Mouse (Mus musculus): ENCODE measurements around the gene Acsf2. TPM values are rescaled to one million over a fixed set of nuclear protein-coding genes. Genes with fewer than 3 reads are reported as not detected.

Acsf2 gene
- polyA plus RNA-seq, 1 experiment from 2014 or later = 4.3 TPM

- no peak overlapping the region for H3K27ac ChIP-seq (ENCODE audit: low read depth, low read length)
- H3K4me2 ChIP-seq = no peak overlapping the region
- ATAC-seq (replicated peaks; ENCODE audit: insufficient number of reproducible peaks, low FRiP score, low TSS enrichment) = no peak
- H3K27me3 ChIP-seq (ENCODE audit: control insufficient read depth, insufficient read depth, low read length) = no peaks in the 10 kb centered on the region
- WGBS (ENCODE audit: insufficient replicate concordance) = 67% methylated on average over 4 of the region's 4 CpGs
- no peak overlapping the region for H3K9ac ChIP-seq (ENCODE audit: low read depth, low read length)
- no peaks in the 10 kb centered on the region for H3K4me1 ChIP-seq (ENCODE audit: control insufficient read depth, insufficient read depth, low read length)
- no peaks in the 10 kb centered on the region for H3K36me3 ChIP-seq (ENCODE audit: control insufficient read depth, insufficient read depth, low read length)
- no peaks in the 10 kb centered on the region for H3K9me3 ChIP-seq (replicated peaks; ENCODE audit: control insufficient read depth, low read length)
- no peak overlapping the region for H3K4me3 ChIP-seq (ENCODE audit: low read depth, low read length)
Measured at GRCm38 (mm10) chr11:94610744-94611740, 9.4 kb upstream of the Acsf2 start.

GRCm38 (mm10) chr11:94602356-94602955 is 785 bp upstream of the Acsf2 start:
- Histone ChIP-seq H3K4me1 (ENCODE audit: control insufficient read depth, insufficient read depth, low read length) (peaks cover 9% of the 10 kb centered on the region; the same call in 1 of the 2 replicates), H3K9me3 (replicated peaks; ENCODE audit: control insufficient read depth, low read length) (no peaks in the 10 kb centered on the region), H3K4me3 (ENCODE audit: low read depth, low read length) (peak overlapping the region; percentile 54), H3K9ac (ENCODE audit: low read depth, low read length) (peak overlapping the region; percentile 80; the same call in 1 of the 2 replicates), H3K27me3 (ENCODE audit: control insufficient read depth, insufficient read depth, low read length) (no peaks in the 10 kb centered on the region), H3K4me2 (peak overlapping the region; percentile 73), H3K36me3 (ENCODE audit: control insufficient read depth, insufficient read depth, low read length) (no peaks in the 10 kb centered on the region), H3K27ac (ENCODE audit: low read depth, low read length) (no peak overlapping the region)
- ATAC-seq (replicated peaks; ENCODE audit: insufficient number of reproducible peaks, low FRiP score, low TSS enrichment) = no peak
- WGBS (ENCODE audit: insufficient replicate concordance) = 58% methylated on average over 11 of the region's 11 CpGs

GRCm38 (mm10) chr11:94600447-94600846 is 1.2 kb downstream of the Acsf2 start:
- Histone ChIP-seq H3K4me2 (no peak overlapping the region), H3K27ac (ENCODE audit: low read depth, low read length) (no peak overlapping the region), H3K36me3 (ENCODE audit: control insufficient read depth, insufficient read depth, low read length) (no peaks in the 10 kb centered on the region), H3K4me1 (ENCODE audit: control insufficient read depth, insufficient read depth, low read length) (peaks cover 9% of the 10 kb centered on the region; the same call in 1 of the 2 replicates), H3K27me3 (ENCODE audit: control insufficient read depth, insufficient read depth, low read length) (no peaks in the 10 kb centered on the region), H3K9me3 (replicated peaks; ENCODE audit: control insufficient read depth, low read length) (no peaks in the 10 kb centered on the region), H3K4me3 (ENCODE audit: low read depth, low read length) (no peak overlapping the region), H3K9ac (ENCODE audit: low read depth, low read length) (no peak overlapping the region)
- 79% methylated on average over 7 of the region's 7 CpGs for WGBS (ENCODE audit: insufficient replicate concordance)
- no peak for ATAC-seq (replicated peaks; ENCODE audit: insufficient number of reproducible peaks, low FRiP score, low TSS enrichment)

GRCm38 (mm10) chr11:94598437-94599120 is 3.1 kb downstream of the Acsf2 start:
- H3K9me3 ChIP-seq (replicated peaks; ENCODE audit: control insufficient read depth, low read length) = no peaks in the 10 kb centered on the region
- peaks cover 9% of the 10 kb centered on the region; the same call in 1 of the 2 replicates for H3K4me1 ChIP-seq (ENCODE audit: control insufficient read depth, insufficient read depth, low read length)
- no peak overlapping the region for H3K27ac ChIP-seq (ENCODE audit: low read depth, low read length)
- no peak for ATAC-seq (replicated peaks; ENCODE audit: insufficient number of reproducible peaks, low FRiP score, low TSS enrichment)
- no peak overlapping the region for H3K4me2 ChIP-seq
- 74% methylated on average over 6 of the region's 6 CpGs for WGBS (ENCODE audit: insufficient replicate concordance)
- H3K9ac ChIP-seq (ENCODE audit: low read depth, low read length) = no peak overlapping the region
- no peaks in the 10 kb centered on the region for H3K36me3 ChIP-seq (ENCODE audit: control insufficient read depth, insufficient read depth, low read length)
- no peak overlapping the region for H3K4me3 ChIP-seq (ENCODE audit: low read depth, low read length)
- H3K27me3 ChIP-seq (ENCODE audit: control insufficient read depth, insufficient read depth, low read length) = no peaks in the 10 kb centered on the region

GRCm38 (mm10) chr11:94597319-94597718 is 4.4 kb downstream of the Acsf2 start:
- no peaks in the 10 kb centered on the region for H3K27me3 ChIP-seq (ENCODE audit: control insufficient read depth, insufficient read depth, low read length)
- 89% methylated on average over 4 of the region's 4 CpGs for WGBS (ENCODE audit: insufficient replicate concordance)
- no peak overlapping the region for H3K27ac ChIP-seq (ENCODE audit: low read depth, low read length)
- no peaks in the 10 kb centered on the region for H3K36me3 ChIP-seq (ENCODE audit: control insufficient read depth, insufficient read depth, low read length)
- H3K4me3 ChIP-seq (ENCODE audit: low read depth, low read length) = no peak overlapping the region
- peaks cover 8% of the 10 kb centered on the region; the same call in 1 of the 2 replicates for H3K4me1 ChIP-seq (ENCODE audit: control insufficient read depth, insufficient read depth, low read length)
- no peaks in the 10 kb centered on the region for H3K9me3 ChIP-seq (replicated peaks; ENCODE audit: control insufficient read depth, low read length)
- H3K9ac ChIP-seq (ENCODE audit: low read depth, low read length) = no peak overlapping the region
- ATAC-seq (replicated peaks; ENCODE audit: insufficient number of reproducible peaks, low FRiP score, low TSS enrichment) = no peak
- no peak overlapping the region for H3K4me2 ChIP-seq

- no peak overlapping the region for H3K9ac ChIP-seq (ENCODE audit: low read depth, low read length)
- H3K27me3 ChIP-seq (ENCODE audit: control insufficient read depth, insufficient read depth, low read length) = no peaks in the 10 kb centered on the region
- no peaks in the 10 kb centered on the region for H3K36me3 ChIP-seq (ENCODE audit: control insufficient read depth, insufficient read depth, low read length)
- H3K27ac ChIP-seq (ENCODE audit: low read depth, low read length) = no peak overlapping the region
- no peaks in the 10 kb centered on the region for H3K9me3 ChIP-seq (replicated peaks; ENCODE audit: control insufficient read depth, low read length)
- peaks cover 9% of the 10 kb centered on the region; the same call in 1 of the 2 replicates for H3K4me1 ChIP-seq (ENCODE audit: control insufficient read depth, insufficient read depth, low read length)
- no peak overlapping the region for H3K4me3 ChIP-seq (ENCODE audit: low read depth, low read length)
- 68% methylated on average over 7 of the region's 7 CpGs for WGBS (ENCODE audit: insufficient replicate concordance)
- no peak overlapping the region for H3K4me2 ChIP-seq
- ATAC-seq (replicated peaks; ENCODE audit: insufficient number of reproducible peaks, low FRiP score, low TSS enrichment) = no peak
Measured at GRCm38 (mm10) chr11:94596311-94596852, 5.3 kb downstream of the Acsf2 start.

GRCm38 (mm10) chr11:94587511-94587910 is 14.2 kb downstream of the Acsf2 start:
- Histone ChIP-seq H3K27ac (ENCODE audit: low read depth, low read length) (no peak overlapping the region), H3K4me3 (ENCODE audit: low read depth, low read length) (no peak overlapping the region), H3K27me3 (ENCODE audit: control insufficient read depth, insufficient read depth, low read length) (no peaks in the 10 kb centered on the region), H3K9me3 (replicated peaks; ENCODE audit: control insufficient read depth, low read length) (no peaks in the 10 kb centered on the region), H3K9ac (ENCODE audit: low read depth, low read length) (no peak overlapping the region), H3K4me2 (no peak overlapping the region), H3K4me1 (ENCODE audit: control insufficient read depth, insufficient read depth, low read length) (0 out of 2 replicates have a peak, but pooled peaks cover 7% of the 10 kb centered on the region), H3K36me3 (ENCODE audit: control insufficient read depth, insufficient read depth, low read length) (no peaks in the 10 kb centered on the region)
- ATAC-seq (replicated peaks; ENCODE audit: insufficient number of reproducible peaks, low FRiP score, low TSS enrichment) = no peak
- WGBS (ENCODE audit: insufficient replicate concordance) = 74% methylated on average over 6 of the region's 6 CpGs

DNA sequence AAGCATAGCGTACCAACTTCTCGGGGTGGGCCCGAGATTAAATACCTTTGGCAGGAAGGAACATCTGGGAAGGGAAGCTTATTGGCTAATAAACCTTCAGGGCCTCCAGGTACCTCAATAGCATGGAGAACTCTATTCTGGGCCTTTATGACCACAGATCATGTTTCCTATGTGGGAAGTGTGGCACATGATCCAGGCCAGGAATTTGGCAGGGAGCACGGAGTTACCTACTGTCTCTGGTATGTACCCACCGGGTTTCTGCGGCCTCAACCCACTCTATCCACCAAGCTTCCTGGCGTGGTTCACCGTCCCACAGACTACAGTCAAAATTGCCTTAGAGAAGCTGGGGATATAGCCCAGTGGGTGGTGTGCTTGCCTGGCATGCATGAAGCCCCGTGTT is 16.6 kb downstream of the Acsf2 start:
- Histone ChIP-seq H3K36me3 (ENCODE audit: control insufficient read depth, insufficient read depth, low read length) (no peaks in the 10 kb centered on the region), H3K4me1 (ENCODE audit: control insufficient read depth, insufficient read depth, low read length) (0 out of 2 replicates have a peak, but pooled peaks cover 3% of the 10 kb centered on the region), H3K27ac (ENCODE audit: low read depth, low read length) (no peak overlapping the region), H3K4me2 (no peak overlapping the region), H3K9me3 (replicated peaks; ENCODE audit: control insufficient read depth, low read length) (no peaks in the 10 kb centered on the region), H3K27me3 (ENCODE audit: control insufficient read depth, insufficient read depth, low read length) (no peaks in the 10 kb centered on the region), H3K4me3 (ENCODE audit: low read depth, low read length) (no peak overlapping the region), H3K9ac (ENCODE audit: low read depth, low read length) (no peak overlapping the region)
- WGBS (ENCODE audit: insufficient replicate concordance) = 91% methylated on average over 9 of the region's 9 CpGs
- no peak for ATAC-seq (replicated peaks; ENCODE audit: insufficient number of reproducible peaks, low FRiP score, low TSS enrichment)
